Mouse (Mus musculus) olfactory bulb, adult 2 months (tissue): Measurements from ENCODE around the gene Bach2.

Experiments used
- CTCF ChIP-seq: fragments of 200-500 bp; IDR thresholded peaks from 2 replicates; pipeline ENCODE4 v1.5.1; 2012; ENCODE audit warnings: low read depth, mild to moderate bottlenecking, low read length, moderate library complexity; ENCODE audit not compliant: insufficient read depth
- POLR2A ChIP-seq: fragments of 200-500 bp; IDR thresholded peaks from 2 replicates; pipeline ENCODE4 v1.6.1; 2012; ENCODE audit warnings: mild to moderate bottlenecking, low read depth, low read length, moderate library complexity; ENCODE audit not compliant: insufficient read depth

DNA sequence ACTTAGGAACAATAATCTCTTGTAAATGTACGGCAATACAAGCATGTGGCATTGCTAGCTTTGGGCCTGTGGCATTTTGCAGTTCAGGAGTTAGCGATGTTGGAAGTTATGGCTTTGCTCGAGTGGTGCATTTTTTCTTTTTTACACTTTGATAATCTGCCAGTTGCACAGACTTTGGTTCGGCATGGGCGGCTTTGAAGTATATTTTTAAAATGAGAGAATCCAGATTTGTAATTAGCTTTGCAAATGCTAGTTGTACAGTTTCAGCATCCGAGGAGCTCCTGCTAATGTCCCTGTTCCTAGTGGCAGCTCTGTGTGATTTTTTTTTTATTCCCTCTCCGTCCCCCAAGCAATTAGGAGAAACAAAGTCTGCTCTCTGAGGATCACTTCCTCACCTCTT, 176.4 kb downstream of the Bach2 start:
- no peak for TF ChIP-seq POLR2A
- TF ChIP-seq CTCF: no peak
